Mouse (Mus musculus): ENCODE measurements at regions not wholly inside any gene's neighbourhood (a gene's known extent, or its start where the extent isn't known, plus 50 kb on each side); places are given as distances from the start of the nearest gene placed in this dataset.
"Not testable (repeated sequence)": the region's sequence is repeated elsewhere in the genome, so short reads cannot be mapped to it uniquely, and the experiment has no call there.

DNA sequence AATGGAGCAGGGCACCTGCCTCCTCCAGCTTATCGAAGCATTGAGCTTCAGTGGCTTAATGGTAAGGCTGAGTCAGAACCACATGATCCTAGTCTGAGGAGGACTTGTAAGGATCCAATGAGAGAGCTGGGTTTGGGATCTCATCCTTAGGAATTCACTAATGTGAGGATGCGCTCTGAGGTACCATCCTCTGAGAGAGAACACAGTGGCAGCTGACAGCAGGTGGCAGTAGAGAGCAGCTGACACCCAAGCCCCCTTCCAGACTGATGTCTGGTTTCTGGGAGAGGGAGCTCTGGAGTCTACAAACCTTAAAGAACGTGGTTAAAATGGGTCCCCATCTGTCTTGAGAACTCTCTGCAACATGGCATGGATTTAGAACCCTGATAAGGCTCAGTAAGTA, 137.8 kb downstream of the B3glct start:
- DNase-seq (ENCODE audit: low read depth), result peak; percentile 47

GRCm38 (mm10) chr5:149818812-149819211, 140.8 kb downstream of the B3glct start:
- DNase-seq (ENCODE audit: low read depth), result no peak

GRCm38 (mm10) chr5:149823821-149824220, 145.8 kb downstream of the B3glct start:
- DNase-seq (ENCODE audit: low read depth), result no peak

DNA sequence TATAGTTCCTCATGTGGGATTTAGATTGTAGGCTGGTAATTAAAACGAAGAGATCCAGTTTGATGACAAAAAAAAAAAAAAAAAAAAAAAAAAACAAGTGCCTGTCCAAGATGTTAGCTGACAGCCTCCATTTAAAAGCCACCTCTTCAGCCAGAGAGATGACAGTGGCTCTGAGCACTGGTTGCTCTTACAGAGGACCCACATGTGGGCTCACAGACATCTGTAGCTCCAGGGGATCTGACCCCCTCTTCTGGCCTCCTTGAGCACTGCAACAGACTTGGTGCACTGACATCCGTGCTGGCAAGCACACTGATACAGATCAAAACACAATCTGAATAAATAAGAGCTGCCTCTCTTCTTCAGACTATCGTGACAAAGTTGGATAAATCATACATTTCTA, 149.6 kb downstream of the B3glct start:
- DNase-seq (ENCODE audit: low read depth), result no peak

DNA sequence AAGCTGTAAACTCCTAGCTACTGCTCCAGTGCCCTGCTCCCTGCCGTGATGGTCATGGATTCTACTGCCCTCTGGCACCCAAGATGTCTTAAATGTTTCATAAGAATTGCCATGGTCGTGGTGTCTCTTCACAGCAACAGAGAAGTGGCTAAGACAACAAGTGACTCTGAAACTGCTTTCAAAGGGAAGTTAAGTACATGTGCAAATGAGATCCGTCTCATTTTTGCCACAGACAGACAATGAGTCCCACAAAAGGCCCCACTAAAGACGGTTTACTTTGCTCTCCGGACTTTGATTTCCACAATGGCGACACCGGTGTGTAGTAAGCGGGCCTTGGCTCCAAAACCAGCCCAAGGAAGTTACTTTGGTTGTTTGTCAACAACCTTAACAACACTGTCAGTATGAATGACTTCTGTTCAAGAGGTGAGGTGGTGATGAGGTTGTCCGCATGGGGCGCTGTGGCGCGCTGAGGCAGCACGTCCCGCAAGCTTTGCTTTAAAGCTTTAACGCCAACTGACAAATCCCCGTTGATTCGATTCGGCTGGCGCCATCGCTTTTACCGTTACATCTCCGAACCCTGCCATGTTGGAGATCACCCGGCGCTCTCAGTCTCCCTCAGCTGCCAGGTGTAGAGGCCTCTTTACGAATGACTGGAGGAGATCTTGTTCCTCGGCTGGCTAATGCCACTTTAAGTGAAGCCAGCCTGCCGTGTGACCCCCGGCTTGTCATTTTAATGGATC, 153.3 kb downstream of the B3glct start:
- DNase-seq (ENCODE audit: low read depth), result no peak

DNA sequence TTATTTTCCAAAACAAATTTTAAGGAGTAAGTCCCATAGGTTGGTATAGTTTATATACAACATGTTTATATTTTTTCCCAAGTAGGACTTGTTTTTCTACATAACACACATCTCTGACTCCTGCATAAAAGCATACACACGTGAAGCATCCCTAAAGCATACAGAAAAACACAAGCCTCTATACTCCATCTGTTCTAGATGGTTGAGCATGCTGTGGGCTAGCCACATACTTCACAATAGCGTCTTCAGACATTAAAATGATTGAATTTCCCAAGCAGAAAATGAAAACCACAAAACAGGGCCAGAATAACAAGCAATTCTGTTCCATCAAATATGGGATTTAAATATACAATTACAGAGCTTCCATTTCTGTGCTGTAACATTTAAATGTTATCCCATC, 159.3 kb downstream of the B3glct start:
- no peak for DNase-seq (ENCODE audit: low read depth)

GRCm38 (mm10) chr5:149842491-149842890, 164.5 kb downstream of the B3glct start:
- DNase-seq (ENCODE audit: low read depth), result no peak

- no peak for DNase-seq (ENCODE audit: low read depth)
These were observed 165.3 kb downstream of the B3glct start for GRCm38 (mm10) chr5:149843310-149843709.

- DNase-seq (ENCODE audit: low read depth), result no peak
These were observed 167.2 kb downstream of the B3glct start for GRCm38 (mm10) chr5:149845256-149845655.

- DNase-seq (ENCODE audit: low read depth), result no peak
These were observed 170.0 kb upstream of the Rxfp2 start for GRCm38 (mm10) chr5:149848465-149848864.

GRCm38 (mm10) chr5:149851011-149851410, 167.5 kb upstream of the Rxfp2 start:
- DNase-seq (ENCODE audit: low read depth), result peak; percentile 81

GRCm38 (mm10) chr5:149852516-149852915, 166.0 kb upstream of the Rxfp2 start:
- no peak for DNase-seq (ENCODE audit: low read depth)

DNA sequence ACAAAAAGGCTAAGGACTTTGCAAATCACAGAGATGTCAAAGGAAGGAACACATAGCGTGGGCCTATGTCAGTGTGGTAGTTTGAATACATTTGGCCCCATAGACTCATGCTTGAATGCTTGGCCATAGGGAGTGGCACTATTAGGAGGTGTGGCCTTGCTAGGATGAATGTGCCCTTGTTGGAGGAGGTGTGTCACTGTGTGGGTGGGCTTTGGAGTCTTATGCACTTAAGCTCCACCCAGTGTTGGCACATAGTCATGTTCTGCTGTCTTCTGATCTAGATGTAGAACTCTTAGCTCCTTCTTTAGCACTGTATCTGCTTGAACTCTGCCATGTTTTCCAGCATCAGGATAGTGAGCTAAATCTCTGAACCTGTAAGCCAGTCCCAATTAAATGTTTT, 162.4 kb upstream of the Rxfp2 start:
- no peak for DNase-seq (ENCODE audit: low read depth)

GRCm38 (mm10) chr5:149857019-149857418, 161.5 kb upstream of the Rxfp2 start:
- no peak for DNase-seq (ENCODE audit: low read depth)

- peak; percentile 48 for DNase-seq (ENCODE audit: low read depth)
These were observed 156.9 kb upstream of the Rxfp2 start for GRCm38 (mm10) chr5:149861489-149861962.

- no peak for DNase-seq (ENCODE audit: low read depth)
These were observed 150.5 kb upstream of the Rxfp2 start for GRCm38 (mm10) chr5:149867926-149868325.

- no peak for DNase-seq (ENCODE audit: low read depth)
These were observed 149.0 kb upstream of the Rxfp2 start for GRCm38 (mm10) chr5:149869441-149869840.

DNA sequence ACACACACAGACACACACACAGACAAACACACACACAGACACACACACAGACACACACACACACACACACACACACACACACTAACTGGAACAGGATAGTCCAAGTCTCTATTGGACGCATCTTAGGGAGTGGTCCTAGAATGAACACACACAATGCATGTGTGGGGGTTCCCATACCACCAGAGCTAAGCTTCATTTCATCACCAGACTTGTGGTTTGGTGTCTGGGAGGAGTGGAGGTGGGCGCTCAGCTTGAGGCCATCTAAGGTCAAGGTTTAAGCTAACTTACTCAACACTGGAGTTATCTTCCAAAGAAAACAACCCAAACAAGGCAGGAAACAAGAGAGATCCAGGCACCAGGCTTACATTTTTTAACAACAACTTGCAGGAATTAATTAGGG, 147.9 kb upstream of the Rxfp2 start:
- DNase-seq (ENCODE audit: low read depth), result no peak

DNA sequence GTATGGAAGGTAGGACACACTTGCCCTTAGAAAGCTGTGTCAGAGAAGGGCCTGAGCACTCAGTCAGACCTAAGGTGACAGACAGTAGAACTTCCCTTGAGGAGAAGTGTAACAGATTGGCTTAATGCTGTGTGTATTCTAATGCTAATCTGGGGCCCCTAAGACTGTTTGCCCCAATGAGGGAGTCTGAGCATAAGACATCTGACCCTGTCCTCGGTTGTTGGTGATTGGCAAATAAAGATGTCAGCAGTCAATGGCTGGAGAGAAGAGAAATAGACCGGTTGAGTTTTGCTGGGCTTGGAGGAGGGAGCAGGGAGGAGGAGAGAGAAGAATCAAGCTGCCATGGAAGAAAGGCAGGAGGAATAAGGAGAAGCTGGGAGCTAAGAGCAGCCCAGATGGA, 147.0 kb upstream of the Rxfp2 start:
- DNase-seq (ENCODE audit: low read depth), result no peak

GRCm38 (mm10) chr5:149873482-149874002, 144.9 kb upstream of the Rxfp2 start:
- no peak for DNase-seq (ENCODE audit: low read depth)

DNA sequence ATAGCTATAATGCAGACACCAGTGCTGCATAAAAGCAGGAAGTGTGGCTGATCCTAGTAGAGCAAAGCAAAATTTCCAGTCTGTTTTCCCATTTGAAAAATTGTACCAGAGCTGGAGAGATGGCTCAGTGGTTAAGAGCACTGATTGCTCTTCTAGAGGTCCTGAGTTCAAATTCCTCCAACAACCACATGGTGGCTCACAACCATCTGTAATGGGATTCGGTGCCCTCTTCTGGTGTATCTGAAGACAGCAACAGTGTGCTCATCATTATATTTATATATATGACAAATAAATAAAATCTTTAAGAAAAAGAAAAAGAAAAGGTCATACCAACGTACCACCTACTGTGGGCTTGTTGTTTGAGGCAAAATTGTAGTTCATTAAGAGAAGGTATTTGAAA, 144.1 kb upstream of the Rxfp2 start:
- no peak for DNase-seq (ENCODE audit: low read depth)

DNA sequence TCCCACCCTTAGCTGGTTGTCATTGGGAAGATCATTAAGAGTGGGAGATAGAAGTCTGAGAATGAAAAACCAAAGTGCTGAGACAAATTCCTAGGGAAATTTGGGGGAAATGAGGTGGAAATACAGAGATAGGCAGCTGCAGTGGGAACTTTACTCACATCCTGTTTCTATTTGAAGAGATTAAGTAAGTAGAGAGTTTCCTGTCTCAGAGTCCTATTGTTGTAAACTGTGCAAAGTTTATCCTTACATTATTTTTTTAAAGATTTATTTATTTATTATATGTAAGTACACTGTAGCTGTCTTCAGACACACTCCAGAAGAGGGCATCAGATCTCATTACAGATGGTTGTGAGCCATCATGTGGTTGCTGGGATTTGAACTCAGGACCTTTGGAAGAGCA, 126.0 kb upstream of the Rxfp2 start:
- DNase-seq (ENCODE audit: low read depth), result not testable (repeated sequence)

DNA sequence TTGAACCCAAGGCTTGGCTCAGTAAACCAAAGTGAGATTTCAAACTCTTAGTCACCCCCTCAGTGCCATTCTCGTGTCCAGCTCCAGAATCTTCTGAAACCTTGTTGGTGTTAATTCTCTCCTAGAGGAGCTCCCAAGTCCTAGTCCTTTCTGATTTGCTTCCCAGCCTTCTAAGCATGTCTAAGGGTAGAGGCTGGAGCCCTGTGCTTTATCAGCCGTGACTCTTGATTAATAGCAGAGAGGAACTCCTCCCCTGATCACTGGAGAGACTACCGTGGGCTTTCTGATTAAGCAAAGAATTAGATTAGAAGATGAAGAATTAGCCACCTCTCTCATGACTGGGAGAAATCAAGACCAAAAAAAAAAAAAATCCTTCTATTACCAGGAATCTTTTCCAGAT, 111.5 kb upstream of the Rxfp2 start:
- no peak for DNase-seq (ENCODE audit: low read depth)
